Mouse (Mus musculus) urinary bladder, postnatal 0 days (tissue): ENCODE measurements around the gene Tenm4. TPM values are rescaled to one million over a fixed set of nuclear protein-coding genes. Genes with fewer than 3 reads are reported as not detected.

Experiments used
- microRNA counts: library from miRNA; unstranded; fragments of <30 nt; microRNA quantifications from one replicate; lab custom pipeline; 2016
- microRNA-seq: library from miRNA; unstranded; fragments of <30 nt; microRNA quantifications from one replicate; pipeline ENCODE4, GENCODE M21; 2016
- polyA plus RNA-seq: library from polyadenylated mRNA; unstranded; fragments of >200 nt; fragmentation: Nextera tagmentation; extraction: Ambion mirVana; gene quantifications from 2 replicates; pipeline ENCODE4 v1.2.1, GENCODE M21; 2015

Gene Tenm4
- 9.3 and 9.5 TPM in 2 replicates for polyA plus RNA-seq

DNA sequence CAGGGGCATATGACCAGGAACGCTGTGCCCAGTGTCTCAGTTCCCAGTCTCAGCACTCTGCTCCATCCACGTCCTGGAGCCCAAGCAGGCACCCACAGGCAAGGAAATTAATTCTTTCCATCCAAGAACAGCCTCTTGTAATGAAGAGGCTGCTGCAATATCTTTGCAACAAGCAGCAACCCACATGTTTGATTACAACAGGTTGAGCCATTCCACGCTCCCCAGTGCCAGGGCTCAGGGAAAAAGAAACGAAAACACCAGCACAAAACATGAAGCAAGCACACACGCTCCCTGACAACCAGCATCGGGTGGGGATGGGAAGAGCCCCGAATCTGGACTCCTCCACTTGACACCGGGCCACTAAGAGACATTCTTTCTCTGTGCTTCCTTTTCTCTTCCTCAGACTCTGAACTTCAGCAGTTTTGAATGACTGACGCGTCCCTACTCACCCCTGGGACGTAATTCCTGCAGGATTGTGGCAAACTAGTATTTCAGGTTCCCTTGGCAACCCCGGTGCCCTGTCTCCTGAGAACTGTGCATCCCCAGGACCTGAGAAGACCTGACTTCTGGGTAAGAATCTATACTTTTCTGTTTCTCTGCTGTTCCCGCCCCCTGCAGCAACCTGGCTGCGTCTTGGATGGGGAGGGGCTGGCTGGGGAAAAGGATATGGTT is at the start of gene Tenm4:
Gene Tenm4 (plus strand): TSS at position 323 of the 672 bp plus-strand sequence.

DNA sequence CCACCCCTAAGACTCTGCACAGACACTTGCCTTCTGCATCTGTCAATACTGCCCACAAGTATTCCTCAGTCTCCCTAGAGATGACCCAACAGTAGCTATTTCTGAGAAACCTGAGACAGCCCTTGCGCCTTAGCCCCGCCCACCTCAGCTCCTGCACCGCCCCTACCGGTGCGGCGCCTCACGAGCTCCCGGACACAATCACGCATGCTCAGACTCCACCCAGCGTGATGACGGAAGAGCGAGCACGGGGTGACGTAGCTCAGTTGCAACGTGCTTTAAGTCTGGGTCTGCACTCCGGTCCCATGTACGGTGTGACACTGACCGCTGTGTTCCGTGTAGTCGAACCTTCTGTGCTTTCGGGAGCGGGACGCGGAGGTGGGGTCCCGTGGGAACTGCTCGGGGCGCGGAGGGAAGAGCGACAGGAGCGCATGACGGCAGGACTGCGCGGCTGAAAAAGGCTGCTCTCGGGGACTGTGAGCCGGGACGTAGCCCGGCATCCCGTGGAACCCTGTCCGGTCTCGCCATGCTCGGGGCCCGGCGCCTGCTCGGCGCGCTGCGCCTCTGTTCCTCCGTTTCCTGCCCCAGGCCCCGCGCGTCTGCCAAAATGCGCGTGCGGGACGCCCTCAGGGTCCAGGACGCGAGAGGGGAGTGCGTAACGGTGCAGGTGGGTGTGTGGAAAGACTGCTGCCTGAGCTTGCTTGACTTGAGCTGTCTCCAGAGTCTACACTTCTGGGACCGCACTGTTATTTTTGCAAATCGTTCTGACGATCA is 780.4 kb downstream of the Tenm4 start, which contains the start of gene Nars2:
Gene Nars2 (plus strand): TSS at position 225 of the 771 bp plus-strand sequence.

MicroRNA genes within 50 kb of the gene (microRNA counts, 519-probe panel; counts per million panel counts)
- microRNA mmu-miR-708 (lab: Ali Mortazavi, UCI): 2,360 counts per million, percentile 31 among the panel's probes with 10 or more counts

Small RNA genes within 50 kb of the gene (microRNA-seq; reads per million reads assigned to microRNA genes)
- gene Mir6394 (not detected), gene Mir708 (1,294 reads per million, percentile 76 among the genes with 10 or more reads in this experiment)
